Mouse (Mus musculus): ENCODE measurements around the gene Ltc4s.

DNA sequence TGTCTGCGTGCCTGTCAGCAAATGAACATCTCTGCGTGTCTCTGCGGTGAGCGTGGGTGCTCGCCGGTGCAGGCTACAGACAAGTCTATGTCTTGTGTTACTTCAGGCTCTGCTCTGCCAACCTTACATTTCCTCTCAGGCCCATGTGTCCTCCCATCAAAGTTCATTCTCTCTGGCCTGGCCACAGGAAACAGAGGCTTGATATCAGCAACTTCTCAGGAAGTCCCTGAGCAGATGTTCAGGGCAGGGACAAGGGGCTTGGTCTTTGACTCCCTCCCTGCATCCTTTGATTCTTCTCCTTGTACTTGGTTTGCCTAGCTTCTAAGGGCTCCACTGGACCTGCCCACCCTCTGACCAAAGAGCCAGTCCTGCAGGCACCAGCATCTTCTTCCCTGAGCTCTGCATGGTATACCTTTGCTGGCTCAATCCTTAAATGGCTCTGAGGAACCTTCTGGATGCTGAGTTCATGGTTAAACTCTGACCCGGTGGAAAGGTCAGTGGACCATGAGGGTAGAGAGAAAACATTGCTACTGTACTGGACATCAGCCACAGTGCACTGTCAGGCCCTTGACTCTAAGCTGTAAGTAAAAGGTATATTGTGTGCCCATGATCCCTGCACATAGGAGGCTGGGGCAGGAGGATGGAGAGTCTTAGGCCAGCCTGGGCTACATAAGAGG lies 2.0 kb upstream of the Ltc4s start:
- no peak for TF ChIP-seq POLR2A (IDR thresholded peaks at IDR 0.05; ENCODE audit: insufficient read depth, low read depth, low read length)
- TF ChIP-seq CTCF (IDR thresholded peaks at IDR 0.05; ENCODE audit: insufficient read depth, low read depth, low read length), result no peak
